ENCODE assay signal across 19 mouse cellular contexts in genomic region chr3:148413027-148413426, GRCm38 (mm10).
"Had no signal": no experiment of that assay in that cellular context is flagged by ENCODE, and none has a peak within 500 bp of the region (broad histone marks: within the 10 kb centered on the region; RNA-seq: fewer than 3 reads in every experiment).

No protein-coding gene starts in this region.

- H3K27me3 ChIP-seq: limb, embryonic 13.5 days; liver, embryonic 12.5 days; liver, embryonic 15.5 days; lung, embryonic 15.5 days had no signal

- H3K9me3 ChIP-seq: limb, embryonic 10.5 days; limb, embryonic 13.5 days; liver, embryonic 12.5 days; liver, embryonic 15.5 days; lung, embryonic 15.5 days; midbrain, embryonic 10.5 days had no signal

- ATAC-seq: intestine, postnatal 0 days; liver, embryonic 12.5 days had no signal

- H3K27ac ChIP-seq: kidney, postnatal 0 days; limb, embryonic 13.5 days; liver, embryonic 12.5 days; liver, embryonic 15.5 days; lung, embryonic 15.5 days; midbrain, embryonic 10.5 days; stomach, postnatal 0 days had no signal

- H3K36me3 ChIP-seq: limb, embryonic 10.5 days; limb, embryonic 13.5 days; liver, embryonic 12.5 days; liver, embryonic 15.5 days; lung, embryonic 15.5 days; midbrain, embryonic 10.5 days had no signal

- H3K9ac ChIP-seq: limb, embryonic 13.5 days; liver, embryonic 12.5 days; liver, embryonic 15.5 days; lung, embryonic 15.5 days had no signal

- DNase-seq: kidney, adult 2 months; kidney, postnatal 25 days; liver; lung, adult 18-20 months; lung, postnatal 10 days; lung, postnatal 36 days; midbrain, embryonic 14.5 days; right cerebral cortex, postnatal 14 days; right cerebral cortex, postnatal 4 days; thymus, postnatal 25 days had no signal

- H3K4me3 ChIP-seq: limb, embryonic 10.5 days; limb, embryonic 13.5 days; liver, embryonic 12.5 days; liver, embryonic 15.5 days; lung, embryonic 15.5 days; midbrain, embryonic 10.5 days had no signal
